Mouse (Mus musculus) hindbrain, embryonic 13.5 days (tissue): ENCODE data around the gene S100a6. TPM values are rescaled to one million over a fixed set of nuclear protein-coding genes. Genes with fewer than 3 reads are reported as not detected.

ENCODE experiments used
- ATAC-seq: fragments of 200-750 bp; cut with Nextera tagmentation; 2 replicates; pipeline ENCODE4 v1.8.0; 2017; ENCODE audit warnings: moderate TSS enrichment; ENCODE audit not compliant: low FRiP score
- H3K27ac ChIP-seq: fragments of 300-500 bp; sonication (generic); 2 replicates; pipeline ENCODE4 v1.5.1; 2015; ENCODE audit warnings: inconsistent platforms, mild to moderate bottlenecking, moderate library complexity
- H3K27me3 ChIP-seq: fragments of 300-500 bp; sonication (generic); 2 replicates; pipeline ENCODE4 v1.6.1; 2015; ENCODE audit warnings: mild to moderate bottlenecking, inconsistent platforms
- H3K36me3 ChIP-seq: fragments of 300-500 bp; sonication (generic); 2 replicates; pipeline ENCODE4 v1.6.1; 2015; ENCODE audit warnings: mild to moderate bottlenecking, inconsistent platforms
- H3K4me1 ChIP-seq: fragments of 300-500 bp; sonication (generic); replicated peaks from 2 replicates; pipeline ENCODE4 v1.6.1; 2015; ENCODE audit warnings: inconsistent platforms
- H3K4me2 ChIP-seq: fragments of 300-500 bp; sonication (generic); 2 replicates; pipeline ENCODE4 v1.6.1; 2015; ENCODE audit warnings: inconsistent platforms, mild to moderate bottlenecking, moderate library complexity
- H3K4me3 ChIP-seq: fragments of 300-500 bp; sonication (generic); 2 replicates; pipeline ENCODE4 v1.5.1; 2015; ENCODE audit warnings: mild to moderate bottlenecking, inconsistent platforms
- H3K9ac ChIP-seq: fragments of 300-500 bp; sonication (generic); 2 replicates; pipeline ENCODE4 v1.6.1; 2015; ENCODE audit warnings: mild to moderate bottlenecking, inconsistent platforms
- H3K9me3 ChIP-seq: fragments of 300-500 bp; sonication (generic); 2 replicates; pipeline ENCODE4 v1.6.1; 2016; ENCODE audit warnings: inconsistent platforms
- WGBS: fragments of 180-500 bp; shearing (Covaris S2); methylation state at CpG from one replicate; pipeline ENCODE4 v1.1.7; 2015; 5-methylcytosine and 5-hydroxymethylcytosine counted together
- polyA plus RNA-seq: library from polyadenylated mRNA; unstranded; fragments of >200 nt; fragmentation: Nextera tagmentation; extraction: Ambion mirVana; gene quantifications from 2 replicates; pipeline ENCODE4 v1.2.1, GENCODE M21; 2015

Gene S100a6
- polyA plus RNA-seq, 1 experiment from 2014 or later: 42.3 TPM

- ATAC-seq: no peak
- no peak within 1 kb of the TSS for H3K4me3 ChIP-seq
- no peaks in the 10 kb centered on the region for H3K4me1 ChIP-seq
- no peaks in the 10 kb centered on the region for H3K36me3 ChIP-seq
- no peaks in the 10 kb centered on the region for H3K27me3 ChIP-seq
- no peak within 1 kb of the TSS for H3K27ac ChIP-seq
- no peak within 1 kb of the TSS for H3K4me2 ChIP-seq
- H3K9ac ChIP-seq: no peak within 1 kb of the TSS
- 74% methylated on average over 8 of the region's 8 CpGs for WGBS
- H3K9me3 ChIP-seq: no peaks in the 10 kb centered on the region
Measured at GRCm38 (mm10) chr3:90668846-90669245, 56.2 kb downstream of the S100a6 start, which contains the start of gene S100a8. Gene S100a8 (plus strand): TSS chr3:90668978.

Other genes starting within 250 kb of the S100a6 start
- 24.9 and 26.5 TPM in 2 replicates for gene Slc27a3, start 222.9 kb upstream of the S100a6 start, polyA plus RNA-seq
- 29.9 and 30.1 TPM in 2 replicates for gene Ints3, start 179.3 kb upstream of the S100a6 start, polyA plus RNA-seq
- gene Npr1, start 147.0 kb upstream of the S100a6 start, polyA plus RNA-seq: 3.5 and 3.7 TPM in 2 replicates
- 303 and 314 TPM in 2 replicates for gene Ilf2, start 136.8 kb upstream of the S100a6 start, polyA plus RNA-seq
- gene Snapin, start 121.8 kb upstream of the S100a6 start, polyA plus RNA-seq: 90.1 and 95.6 TPM in 2 replicates
- 195 and 197 TPM in 2 replicates for gene Chtop, start 103.4 kb upstream of the S100a6 start, polyA plus RNA-seq
- 8.4 and 9.5 TPM in 2 replicates for gene S100a1, start 98.5 kb upstream of the S100a6 start, polyA plus RNA-seq
- 10.6 and 12.2 TPM in 2 replicates for gene S100a13, start 98.4 kb upstream of the S100a6 start, polyA plus RNA-seq
- not detected in 2 replicates for gene S100a14, start 86.0 kb upstream of the S100a6 start, polyA plus RNA-seq
- gene S100a16, start 75.6 kb upstream of the S100a6 start, polyA plus RNA-seq: 33.6 and 37.9 TPM in 2 replicates
- gene S100a3, start 52.3 kb upstream of the S100a6 start, polyA plus RNA-seq: 1.3 and 1.8 TPM in 2 replicates
- not detected in 2 replicates for gene S100a2, start 22.6 kb upstream of the S100a6 start, polyA plus RNA-seq
- gene Gm42674, start 11.0 kb upstream of the S100a6 start, polyA plus RNA-seq: not detected in 2 replicates
- gene S100a4, start 9.1 kb upstream of the S100a6 start, polyA plus RNA-seq: 0.75 and 1.5 TPM in 2 replicates
- gene S100a5, start 4.4 kb upstream of the S100a6 start, polyA plus RNA-seq: not detected in 2 replicates
- gene S100a7a, start 41.1 kb downstream of the S100a6 start, polyA plus RNA-seq: not detected in 2 replicates
- 8.9 and 11.2 TPM in 2 replicates for gene S100a8, start 56.1 kb downstream of the S100a6 start, polyA plus RNA-seq
- gene S100a9, start 82.8 kb downstream of the S100a6 start, polyA plus RNA-seq: 5.9 and 7.7 TPM in 2 replicates
- gene Pglyrp4, start 114.0 kb downstream of the S100a6 start, polyA plus RNA-seq: not detected in 2 replicates
- not detected in 2 replicates for gene Gm5849, start 165.0 kb downstream of the S100a6 start, polyA plus RNA-seq